In the genomic region with DNA sequence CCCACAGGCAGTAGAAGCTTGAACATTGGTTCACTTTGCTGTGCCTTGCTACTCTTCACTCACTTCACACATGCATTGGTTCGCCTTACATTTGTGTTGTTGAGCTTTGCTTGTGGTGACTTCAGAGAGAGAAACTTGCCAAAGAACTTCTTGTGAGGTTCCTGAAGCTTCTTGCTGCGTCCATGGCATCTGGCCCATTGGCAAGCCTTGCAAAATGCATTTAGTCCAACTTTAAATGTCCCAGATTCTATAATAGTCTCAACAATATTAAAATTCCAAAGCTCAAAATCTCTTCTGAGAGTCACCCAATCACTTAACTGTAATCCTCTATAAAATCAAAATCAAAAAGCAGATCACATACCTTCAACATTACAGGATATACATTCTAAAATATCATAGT, we compare ENCODE assay signal across 30 mouse cellular contexts. TPM values are rescaled to one million over a fixed set of nuclear protein-coding genes. Genes with fewer than 3 reads are reported as not detected.
A peak's percentile ranks its signal among the peaks of the same experiment; 100 is the strongest.
DNase-seq lines count a peak whose midpoint lies in the region; ATAC-seq lines count a peak whose summit lies in the region.
"Had no signal": no experiment of that assay in that cellular context is flagged by ENCODE, and none has a peak within 500 bp of the region (broad histone marks: within the 10 kb centered on the region; RNA-seq: fewer than 3 reads in every experiment).

No protein-coding gene starts in this region.

- H3K4me3 ChIP-seq in embryonic facial prominence, embryonic 14.5 days (ENCODE audit: low read depth, low read length) = no peak overlapping the region
- no peak overlapping the region for H3K4me3 ChIP-seq in embryonic facial prominence, embryonic 10.5 days
- H3K4me3 ChIP-seq: embryonic facial prominence, embryonic 15.5 days; heart, adult 2 months; heart, embryonic 10.5 days; heart, embryonic 13.5 days; hindbrain, embryonic 12.5 days had no signal

- peak; percentile 17 for DNase-seq in embryonic facial prominence, embryonic 14.5 days (ENCODE audit: low spot score)
- DNase-seq in embryonic facial prominence, embryonic 10.5 days (ENCODE audit: low spot score) = no peak
- DNase-seq in left cerebral cortex, adult 18-20 months (ENCODE audit: low spot score in 2 of 2) = peak; percentile 11 to 20
- DNase-seq in left cerebral cortex, adult 9 months (ENCODE audit: low spot score in 2 of 2) = no peak
- DNase-seq in right cerebral cortex, adult 18-20 months = peak; percentile 22
- no peak for DNase-seq in right cerebral cortex, adult 2 months (ENCODE audit: low spot score in 2 of 2)
- DNase-seq in right cerebral cortex, postnatal 4 days = peak; percentile 32
- DNase-seq in urinary bladder, postnatal 25 days (ENCODE audit: low spot score) = no peak
- DNase-seq: adrenal gland, adult 8-10 months; adrenal gland, postnatal 25 days; cerebellum, adult 18-20 months; cerebellum, adult 9-11 months; cerebellum, postnatal 25 days; embryo, embryonic 11 days; forebrain, postnatal 0 days; gastrocnemius, postnatal 10 days; gastrocnemius, postnatal 36 days; heart, adult 2 months; heart, postnatal 14 days; heart, postnatal 4 days had no signal

- H3K9ac ChIP-seq in embryonic facial prominence, embryonic 14.5 days (ENCODE audit: low read depth, low read length) = no peak overlapping the region
- H3K9ac ChIP-seq: embryonic facial prominence, embryonic 15.5 days; forebrain, postnatal 0 days; heart, embryonic 13.5 days; hindbrain, embryonic 12.5 days had no signal

- H3K4me2 ChIP-seq in embryonic facial prominence, embryonic 14.5 days (ENCODE audit: low read depth, low read length) = no peak overlapping the region
- H3K4me2 ChIP-seq: embryonic facial prominence, embryonic 15.5 days; heart, embryonic 13.5 days; hindbrain, embryonic 12.5 days had no signal

- no peaks in the 10 kb centered on the region for H3K9me3 ChIP-seq in embryonic facial prominence, embryonic 14.5 days (ENCODE audit: control insufficient read depth, low read length)
- H3K9me3 ChIP-seq in embryonic facial prominence, embryonic 10.5 days = no peaks in the 10 kb centered on the region
- H3K9me3 ChIP-seq: embryonic facial prominence, embryonic 15.5 days; heart, embryonic 10.5 days; heart, embryonic 13.5 days; hindbrain, embryonic 12.5 days had no signal

- no peaks in the 10 kb centered on the region for H3K27me3 ChIP-seq in embryonic facial prominence, embryonic 14.5 days (replicated peaks; ENCODE audit: control insufficient read depth, insufficient read depth, low read length)
- H3K27me3 ChIP-seq in embryonic facial prominence, embryonic 10.5 days (replicated peaks; ENCODE audit: low read depth, poor library complexity, severe bottlenecking) = no peaks in the 10 kb centered on the region
- H3K27me3 ChIP-seq: embryonic facial prominence, embryonic 15.5 days; heart, embryonic 13.5 days; hindbrain, embryonic 12.5 days had no signal

- no peak overlapping the region for H3K27ac ChIP-seq in embryonic facial prominence, embryonic 14.5 days (replicated peaks; ENCODE audit: low read depth, low read length)
- H3K27ac ChIP-seq in embryonic facial prominence, embryonic 10.5 days (replicated peaks) = no peak overlapping the region
- H3K27ac ChIP-seq: embryonic facial prominence, embryonic 15.5 days; heart, adult 2 months; heart, embryonic 10.5 days; heart, embryonic 13.5 days; hindbrain, embryonic 12.5 days had no signal

- H3K36me3 ChIP-seq in embryonic facial prominence, embryonic 14.5 days (ENCODE audit: control insufficient read depth, insufficient read depth, low read length) = no peaks in the 10 kb centered on the region
- H3K36me3 ChIP-seq in embryonic facial prominence, embryonic 10.5 days (replicated peaks) = no peaks in the 10 kb centered on the region
- H3K36me3 ChIP-seq: embryonic facial prominence, embryonic 15.5 days; heart, embryonic 10.5 days; heart, embryonic 13.5 days; hindbrain, embryonic 12.5 days had no signal

- WGBS in embryonic facial prominence, embryonic 14.5 days = 72% methylated on average over 2 of the region's 2 CpGs
- WGBS in embryonic facial prominence, embryonic 10.5 days = 76% methylated on average over 2 of the region's 2 CpGs

- H3K4me1 ChIP-seq in embryonic facial prominence, embryonic 14.5 days (ENCODE audit: control insufficient read depth, insufficient read depth, low read length) = no peaks in the 10 kb centered on the region
- H3K4me1 ChIP-seq in embryonic facial prominence, embryonic 10.5 days = no peaks in the 10 kb centered on the region
- H3K4me1 ChIP-seq: embryonic facial prominence, embryonic 15.5 days; heart, embryonic 10.5 days; heart, embryonic 13.5 days; hindbrain, embryonic 12.5 days had no signal

- no peak for ATAC-seq in embryonic facial prominence, embryonic 14.5 days (ENCODE audit: low read depth)
- ATAC-seq: activated CD4-positive, CD25-positive, alpha-beta regulatory T cell, adult 4 months; forebrain, embryonic 14.5 days; forebrain, postnatal 0 days; hindbrain, embryonic 16.5 days had no signal

RNA-seq across cellular contexts. Expression of gene Acot10, which starts 6.3 kb away (rescaled TPM):
- 0.13 and 0.14 TPM in 2 replicates for polyA plus RNA-seq in embryonic facial prominence, embryonic 14.5 days (2014; fragmentation: Nextera tagmentation; extraction: Ambion mirVana)
- not detected in 2 replicates for polyA plus RNA-seq in embryonic facial prominence, embryonic 10.5 days (2016; fragmentation: Nextera tagmentation; extraction: Ambion mirVana)
- total RNA-seq in left cerebral cortex, adult 18-20 months (2021) = not detected
- total RNA-seq: adrenal gland, postnatal 25 days; gastrocnemius, adult 18-20 months; gastrocnemius, postnatal 10 days; gastrocnemius, postnatal 36 days; heart, adult 2 months; heart, postnatal 14 days; heart, postnatal 4 days had no signal
- polyA plus RNA-seq: embryonic facial prominence, embryonic 11.5 days; forebrain, embryonic 11.5 days; heart, adult 2 months; heart, embryonic 13.5 days had no signal

Comparison
In these comparisons a context has a peak if more than half of its experiments do, and no peak if none do; other contexts are left out.
1. DNase-seq: peak in embryonic facial prominence, embryonic 14.5 days (single experiment), left cerebral cortex, adult 18-20 months (2 of 2), right cerebral cortex, adult 18-20 months (single experiment) and right cerebral cortex, postnatal 4 days (single experiment); none in embryonic facial prominence, embryonic 10.5 days (single experiment), left cerebral cortex, adult 9 months (0 of 2), right cerebral cortex, adult 2 months (0 of 2) and urinary bladder, postnatal 25 days (single experiment).